Mouse (Mus musculus): ENCODE results near the gene Tbata.

DNA sequence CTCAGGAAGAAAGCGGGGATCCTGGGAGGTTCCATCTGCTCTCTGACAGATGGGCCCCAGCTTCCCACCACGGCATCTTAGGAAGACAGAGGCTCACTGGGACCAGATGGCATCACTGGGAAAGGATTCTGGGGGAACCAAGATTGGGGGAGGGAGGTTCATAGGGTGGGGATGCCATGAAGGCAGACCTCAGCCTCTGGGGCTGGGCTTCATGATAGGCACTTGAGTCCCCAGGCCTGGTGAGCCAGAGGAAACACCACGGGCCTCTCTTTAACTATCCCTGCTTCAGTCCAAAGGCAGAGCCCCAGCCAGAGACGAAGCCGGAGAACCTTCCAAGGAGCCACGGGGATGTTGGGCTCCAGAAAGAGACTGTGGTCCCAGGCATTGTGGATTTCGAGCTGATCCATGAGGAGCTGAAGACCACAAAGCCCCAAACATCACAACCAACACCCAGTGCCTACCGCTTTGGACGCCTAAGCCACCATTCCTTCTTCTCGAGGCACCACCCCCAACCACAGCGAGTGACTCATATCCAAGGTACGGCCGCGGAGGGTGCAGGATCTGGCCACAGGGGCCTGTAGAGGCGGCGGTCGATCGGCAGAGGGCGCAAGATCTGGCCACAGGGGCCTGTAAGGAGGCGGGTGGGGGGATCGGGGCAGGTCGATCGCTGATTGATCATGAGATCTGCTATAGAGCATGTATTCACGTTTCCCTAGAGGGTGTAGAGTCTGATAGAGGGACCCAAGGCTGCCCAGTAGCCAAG, 3.9 kb downstream of the Tbata start:
- TF ChIP-seq GATA1 (IDR thresholded peaks at IDR 0.05; ENCODE audit: borderline replicate concordance, low read length) (no peak), FLI1 (IDR thresholded peaks at IDR 0.05; ENCODE audit: low read length) (no peak)

Measured in megakaryocyte, embryonic 14.5 days (primary cell).